Mouse (Mus musculus) kidney, postnatal 0 days (tissue): ENCODE results near the gene Smco2. TPM values are rescaled to one million over a fixed set of nuclear protein-coding genes. Genes with fewer than 3 reads are reported as not detected.

ENCODE experiments used
- ATAC-seq: fragments of 200-750 bp; cut with Nextera tagmentation; replicated peaks from 2 replicates; pipeline ENCODE4 v1.8.0; 2017; ENCODE audit warnings: low read depth, moderate number of reproducible peaks, moderate TSS enrichment, moderate library complexity; ENCODE audit not compliant: low FRiP score
- DNase-seq: peaks from one replicate; pipeline ENCODE4 v3.0.0-alpha.2; 2016; ENCODE audit warnings: low spot score
- H3K27ac ChIP-seq: fragments of 300-500 bp; sonication (generic); 2 replicates; pipeline ENCODE4 v1.5.1; 2014; ENCODE audit warnings: mild to moderate bottlenecking
- H3K27me3 ChIP-seq: fragments of 300-500 bp; sonication (generic); 2 replicates; pipeline ENCODE4 v1.6.1; 2014; ENCODE audit warnings: low read length, mixed read lengths; ENCODE audit not compliant: insufficient read depth
- H3K36me3 ChIP-seq: fragments of 300-500 bp; sonication (generic); 2 replicates; pipeline ENCODE4 v1.6.1; 2014; ENCODE audit warnings: low read length, mixed read lengths; ENCODE audit not compliant: insufficient read depth
- H3K4me1 ChIP-seq: fragments of 300-500 bp; sonication (generic); replicated peaks from 2 replicates; pipeline ENCODE4 v1.6.1; 2014; ENCODE audit warnings: antibody characterized with exemption, low read length, mixed read lengths; ENCODE audit not compliant: insufficient read depth
- H3K4me2 ChIP-seq: fragments of 300-500 bp; sonication (generic); 2 replicates; pipeline ENCODE4 v1.6.1; 2014; ENCODE audit warnings: mild to moderate bottlenecking, low read length, moderate library complexity, mixed read lengths
- H3K4me3 ChIP-seq: fragments of 300-500 bp; sonication (generic); replicated peaks from 2 replicates; pipeline ENCODE4 v1.5.1; 2014; ENCODE audit warnings: low read depth, low read length
- H3K9ac ChIP-seq: fragments of 300-500 bp; sonication (generic); 2 replicates; pipeline ENCODE4 v1.6.1; 2014; ENCODE audit warnings: low read depth, low read length
- H3K9me3 ChIP-seq: fragments of 300-500 bp; sonication (generic); replicated peaks from 2 replicates; pipeline ENCODE4 v1.6.1; 2016; ENCODE audit warnings: low read length, inconsistent platforms, mixed read lengths
- CTCF ChIP-seq: IDR thresholded peaks from 2 replicates; pipeline ENCODE4 v1.5.1; 2016; ENCODE audit warnings: antibody characterized with exemption, low read depth, mild to moderate bottlenecking, moderate library complexity
- WGBS: fragments of 180-500 bp; shearing (Covaris S2); extraction: QIAGEN DNeasy Blood & Tissue Kit; methylation state at CpG from one replicate; pipeline ENCODE4 v1.1.7; 2014; 5-methylcytosine and 5-hydroxymethylcytosine counted together
- polyA plus RNA-seq: library from polyadenylated mRNA; unstranded; fragments of >200 nt; fragmentation: Nextera tagmentation; extraction: Ambion mirVana; gene quantifications from 2 replicates; pipeline ENCODE4 v1.2.1, GENCODE M21; 2015

Smco2 gene
- polyA plus RNA-seq, 1 experiment from 2014 or later, result not detected

GRCm38 (mm10) chr6:146825487-146825773 lies 24.5 kb upstream of the Smco2 start:
- no peak for TF ChIP-seq CTCF

GRCm38 (mm10) chr6:146831320-146831719 lies 18.6 kb upstream of the Smco2 start:
- DNase-seq (no peak), ATAC-seq (no peak)
- no peaks in the 10 kb centered on the region for H3K9me3 ChIP-seq
- no peaks in the 10 kb centered on the region for H3K27me3 ChIP-seq
- no peak for TF ChIP-seq CTCF
- H3K4me1 ChIP-seq, result no peaks in the 10 kb centered on the region
- no peak overlapping the region for H3K4me3 ChIP-seq
- no peaks in the 10 kb centered on the region for H3K36me3 ChIP-seq
- 92% methylated on average over 12 of the region's 12 CpGs for WGBS
- no peak overlapping the region for H3K4me2 ChIP-seq
- H3K27ac ChIP-seq, result no peak overlapping the region
- H3K9ac ChIP-seq, result no peak overlapping the region

More at GRCm38 (mm10) chr6:146825487-146825773, 24.5 kb upstream of the Smco2 start:
- no peak for DNase-seq
- Histone ChIP-seq H3K27me3 (no peaks in the 10 kb centered on the region), H3K9me3 (no peaks in the 10 kb centered on the region), H3K36me3 (no peaks in the 10 kb centered on the region), H3K27ac (no peak overlapping the region), H3K4me3 (no peak overlapping the region), H3K9ac (no peak overlapping the region), H3K4me1 (no peaks in the 10 kb centered on the region), H3K4me2 (no peak overlapping the region)
- 79% methylated on average over 1 of the region's 1 CpGs for WGBS
- 0 out of 2 replicates have a peak, but pooled peaks have one; percentile 15 for ATAC-seq

GRCm38 (mm10) chr6:146833485-146834314 lies 16.2 kb upstream of the Smco2 start:
- Histone ChIP-seq H3K9me3 (no peaks in the 10 kb centered on the region), H3K36me3 (no peaks in the 10 kb centered on the region), H3K4me1 (no peaks in the 10 kb centered on the region), H3K27ac (no peak overlapping the region), H3K4me2 (no peak overlapping the region), H3K9ac (no peak overlapping the region), H3K4me3 (no peak overlapping the region), H3K27me3 (no peaks in the 10 kb centered on the region)
- DNase-seq, result peak; percentile 92
- peak; percentile 94 for TF ChIP-seq CTCF
- WGBS, result 70% methylated on average over 6 of the region's 6 CpGs
- ATAC-seq, result peak; percentile 17; the same call in 1 of the 2 replicates

DNA sequence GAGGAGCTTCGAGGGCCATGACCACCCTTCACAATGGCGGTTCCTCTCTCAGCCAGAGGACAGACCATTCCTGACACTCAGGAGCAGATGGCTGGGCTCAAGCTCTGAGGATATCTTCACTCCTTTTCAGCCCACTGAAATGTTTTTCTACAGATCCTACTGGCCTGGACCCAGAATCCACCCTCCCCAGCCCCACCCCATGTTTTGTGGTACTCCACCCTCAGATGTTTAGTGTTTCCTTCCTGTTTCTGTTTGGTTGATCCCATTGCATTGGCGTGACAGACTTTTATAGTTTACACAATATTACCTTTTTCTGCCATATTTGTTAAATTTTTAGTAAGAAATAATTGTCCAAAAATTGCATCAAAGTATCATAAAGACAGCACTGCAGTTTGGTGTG lies 15.6 kb upstream of the Smco2 start:
- WGBS, result 81% methylated on average over 3 of the region's 3 CpGs
- no peak for TF ChIP-seq CTCF
- Histone ChIP-seq H3K4me3 (no peak overlapping the region), H3K36me3 (no peaks in the 10 kb centered on the region), H3K9ac (no peak overlapping the region), H3K9me3 (no peaks in the 10 kb centered on the region), H3K27me3 (no peaks in the 10 kb centered on the region), H3K27ac (no peak overlapping the region), H3K4me2 (no peak overlapping the region), H3K4me1 (no peaks in the 10 kb centered on the region)
- DNase-seq (no peak), ATAC-seq (no peak)

- no peaks in the 10 kb centered on the region for H3K36me3 ChIP-seq
- H3K9ac ChIP-seq, result no peak overlapping the region
- no peak for TF ChIP-seq CTCF
- ATAC-seq (no peak), DNase-seq (no peak)
- no peaks in the 10 kb centered on the region for H3K9me3 ChIP-seq
- no peak overlapping the region for H3K4me3 ChIP-seq
- H3K4me1 ChIP-seq, result no peaks in the 10 kb centered on the region
- no peak overlapping the region for H3K4me2 ChIP-seq
- no peaks in the 10 kb centered on the region for H3K27me3 ChIP-seq
- 23% methylated on average over 4 of the region's 4 CpGs for WGBS
- H3K27ac ChIP-seq, result no peak overlapping the region
Measured at GRCm38 (mm10) chr6:146835784-146836183, 14.1 kb upstream of the Smco2 start.

DNA sequence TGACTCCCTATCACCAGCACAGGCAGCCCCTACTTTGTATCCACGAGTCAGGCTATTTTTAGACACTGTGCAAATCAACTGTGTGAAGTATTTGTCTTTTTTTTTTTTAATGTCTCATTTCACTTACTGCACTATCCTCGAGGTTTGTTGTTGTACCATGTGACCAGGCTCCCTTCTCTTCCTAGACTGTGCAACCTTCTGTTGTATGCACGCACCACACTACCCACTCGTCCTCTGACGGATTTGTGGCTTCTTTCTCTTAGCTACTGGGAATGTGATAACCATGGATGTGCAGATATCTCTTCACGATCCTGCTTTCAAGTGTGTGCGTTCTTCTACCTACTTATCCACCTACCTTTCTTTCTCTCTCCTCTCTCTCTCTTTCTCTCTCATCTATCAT lies 12.6 kb upstream of the Smco2 start:
- no peak for DNase-seq
- no peaks in the 10 kb centered on the region for H3K9me3 ChIP-seq
- no peak for TF ChIP-seq CTCF
- H3K4me3 ChIP-seq, result no peak overlapping the region
- H3K4me2 ChIP-seq, result no peak overlapping the region
- WGBS, result 73% methylated on average over 7 of the region's 7 CpGs
- no peaks in the 10 kb centered on the region for H3K27me3 ChIP-seq
- H3K27ac ChIP-seq, result no peak overlapping the region
- H3K9ac ChIP-seq, result no peak overlapping the region
- ATAC-seq, result no peak
- no peaks in the 10 kb centered on the region for H3K4me1 ChIP-seq
- H3K36me3 ChIP-seq, result no peaks in the 10 kb centered on the region

- Histone ChIP-seq H3K4me1 (no peaks in the 10 kb centered on the region), H3K9ac (no peak overlapping the region), H3K27me3 (no peaks in the 10 kb centered on the region), H3K36me3 (no peaks in the 10 kb centered on the region), H3K4me3 (no peak overlapping the region), H3K4me2 (no peak overlapping the region), H3K27ac (no peak overlapping the region), H3K9me3 (no peaks in the 10 kb centered on the region)
- no peak for DNase-seq
- no peak for TF ChIP-seq CTCF
- no peak for ATAC-seq
- WGBS, result 96% methylated on average over 5 of the region's 5 CpGs
Measured at GRCm38 (mm10) chr6:146838366-146838765, 11.5 kb upstream of the Smco2 start.
